Mouse (Mus musculus): ENCODE results near the gene Tfip11. TPM values are rescaled to one million over a fixed set of nuclear protein-coding genes. Genes with fewer than 3 reads are reported as not detected.

Tfip11 gene
- polyA plus RNA-seq, 1 experiment from 2014 or later: 19.8 TPM

DNA sequence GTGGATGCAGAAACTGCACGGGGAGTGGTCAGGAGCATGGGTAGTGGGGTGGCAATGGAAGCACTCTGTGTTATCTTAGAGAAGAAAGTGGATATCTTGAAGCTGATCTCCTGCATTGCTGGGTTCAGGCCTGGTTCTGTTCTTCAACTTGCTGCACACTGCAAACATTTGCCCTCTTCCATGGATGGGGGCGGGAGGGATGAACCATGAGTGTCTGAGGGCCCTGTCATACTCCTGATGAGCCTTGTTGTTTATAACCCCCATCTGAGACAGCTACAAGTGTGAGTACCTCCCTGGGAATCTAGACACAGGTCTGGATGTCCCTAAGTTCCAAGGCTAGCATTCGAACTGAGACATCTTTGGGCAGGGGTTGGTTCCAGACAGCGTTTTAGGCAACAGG, 4.8 kb upstream of the Tfip11 start:
- H3K9me3 ChIP-seq (replicated peaks; ENCODE audit: low read length): no peaks in the 10 kb centered on the region
- H3K36me3 ChIP-seq (ENCODE audit: insufficient read depth, low read length): no peaks in the 10 kb centered on the region
- DNase-seq (ENCODE audit: low spot score) (no peak), ATAC-seq (replicated peaks; ENCODE audit: low FRiP score, low read depth) (no peak)
- no peak overlapping the region for H3K27ac ChIP-seq
- no peak for TF ChIP-seq CTCF (IDR thresholded peaks at IDR 0.05; ENCODE audit: low read depth)
- 0 out of 2 replicates have a peak, but pooled peaks cover 9% of the 10 kb centered on the region for H3K4me1 ChIP-seq (replicated peaks; ENCODE audit: insufficient read depth, low read length)
- no peak overlapping the region for H3K4me3 ChIP-seq (replicated peaks; ENCODE audit: low read depth, low read length)
- no peak overlapping the region for H3K9ac ChIP-seq (ENCODE audit: low read depth, low read length)
- 74% methylated on average over 4 of the region's 4 CpGs for WGBS
- no peaks in the 10 kb centered on the region for H3K27me3 ChIP-seq (ENCODE audit: insufficient read depth, low read length)
- no peak overlapping the region for H3K4me2 ChIP-seq (ENCODE audit: low read length)

DNA sequence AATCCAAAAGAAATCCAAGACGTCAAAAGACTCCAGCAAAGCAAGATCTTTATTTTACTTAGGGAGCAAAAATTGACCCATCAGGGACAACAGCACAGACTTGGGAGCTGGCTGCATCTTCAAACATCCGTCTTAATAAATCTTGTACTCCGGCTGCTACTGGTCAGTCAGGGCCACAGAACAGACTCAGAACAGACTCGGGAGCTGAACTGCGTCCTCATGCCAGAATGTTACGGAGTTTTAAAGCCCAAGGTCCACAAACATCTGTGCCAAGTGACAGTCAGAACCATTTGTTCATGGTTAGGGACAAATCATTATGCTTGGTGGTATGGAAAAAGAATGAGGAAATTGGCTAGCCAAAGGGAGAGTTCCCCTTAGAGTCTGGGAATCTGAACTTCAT, 2.9 kb upstream of the Tfip11 start:
- ATAC-seq (replicated peaks; ENCODE audit: low FRiP score, low read depth): no peak

DNA sequence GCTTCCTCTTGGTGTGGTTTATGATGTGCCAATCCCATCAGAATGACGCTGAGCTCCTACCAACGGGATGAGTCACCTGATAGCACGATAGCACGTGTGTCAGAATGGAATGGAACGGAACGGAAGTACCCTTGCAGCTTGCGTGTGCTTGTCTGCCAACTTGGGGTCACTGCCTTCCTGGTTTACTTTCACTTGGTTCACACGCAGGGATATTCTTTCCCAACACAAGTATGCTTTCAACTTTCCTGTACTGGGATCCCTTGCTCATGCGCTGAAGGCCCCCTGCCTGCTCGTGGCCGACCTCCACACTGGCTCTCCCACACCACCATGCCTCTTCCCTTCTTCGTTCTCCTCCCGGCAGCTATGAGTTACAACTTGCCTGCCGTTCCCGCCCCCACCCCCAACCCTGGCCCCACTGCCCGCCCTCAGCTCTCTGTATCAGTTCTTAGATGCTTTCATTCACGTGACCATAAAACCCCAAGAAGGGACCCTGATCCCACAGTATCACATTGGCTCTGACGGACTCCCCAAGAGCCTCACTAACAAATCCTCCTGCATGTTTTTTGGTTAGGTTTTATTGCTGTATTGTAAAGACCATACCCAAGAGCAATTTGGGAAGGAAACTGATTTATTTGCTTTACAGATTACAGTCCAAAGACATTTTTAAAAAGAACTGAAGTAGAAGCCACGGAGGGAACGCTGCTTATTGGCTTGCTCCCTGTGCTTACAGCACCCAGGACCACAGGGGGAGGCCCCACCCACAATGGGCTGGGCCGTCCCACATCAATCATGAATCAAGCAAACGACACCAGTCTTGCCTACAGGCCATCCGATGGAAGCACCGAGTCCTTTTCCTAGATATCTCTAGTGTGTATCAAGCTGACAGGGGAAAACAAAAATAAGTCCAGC, 1.3 kb upstream of the Tfip11 start:
- ATAC-seq (replicated peaks; ENCODE audit: low FRiP score, low read depth) (peak; percentile 65), DNase-seq (ENCODE audit: low spot score) (peak; percentile 85)
- H3K9me3 ChIP-seq (replicated peaks; ENCODE audit: low read length): no peaks in the 10 kb centered on the region
- H3K4me3 ChIP-seq (replicated peaks; ENCODE audit: low read depth, low read length): peak overlapping the region; percentile 4; the same call in 1 of the 2 replicates
- peaks cover 10% of the 10 kb centered on the region for H3K36me3 ChIP-seq (ENCODE audit: insufficient read depth, low read length)
- peak overlapping the region; percentile 81 for H3K27ac ChIP-seq
- H3K4me2 ChIP-seq (ENCODE audit: low read length): peak overlapping the region; percentile 79
- no peaks in the 10 kb centered on the region for H3K27me3 ChIP-seq (ENCODE audit: insufficient read depth, low read length)
- no peak overlapping the region for H3K9ac ChIP-seq (ENCODE audit: low read depth, low read length)
- peaks cover 10% of the 10 kb centered on the region; the same call in 1 of the 2 replicates for H3K4me1 ChIP-seq (replicated peaks; ENCODE audit: insufficient read depth, low read length)
- WGBS: 14% methylated on average over 24 of the region's 24 CpGs
- no peak for TF ChIP-seq CTCF (IDR thresholded peaks at IDR 0.05; ENCODE audit: low read depth)

More for the DNA sequence above, 2.9 kb upstream of the Tfip11 start:
- Histone ChIP-seq H3K36me3 (ENCODE audit: insufficient read depth, low read length) (no peaks in the 10 kb centered on the region; the same call in 1 of the 2 replicates), H3K27ac (no peak overlapping the region), H3K4me2 (ENCODE audit: low read length) (no peak overlapping the region), H3K4me1 (replicated peaks; ENCODE audit: insufficient read depth, low read length) (peaks cover 10% of the 10 kb centered on the region; the same call in 1 of the 2 replicates), H3K4me3 (replicated peaks; ENCODE audit: low read depth, low read length) (no peak overlapping the region), H3K9ac (ENCODE audit: low read depth, low read length) (no peak overlapping the region), H3K27me3 (ENCODE audit: insufficient read depth, low read length) (no peaks in the 10 kb centered on the region), H3K9me3 (replicated peaks; ENCODE audit: low read length) (no peaks in the 10 kb centered on the region)
- no peak for TF ChIP-seq CTCF (IDR thresholded peaks at IDR 0.05; ENCODE audit: low read depth)
- DNase-seq (ENCODE audit: low spot score): no peak
- WGBS: 85% methylated on average over 6 of the region's 6 CpGs

DNA sequence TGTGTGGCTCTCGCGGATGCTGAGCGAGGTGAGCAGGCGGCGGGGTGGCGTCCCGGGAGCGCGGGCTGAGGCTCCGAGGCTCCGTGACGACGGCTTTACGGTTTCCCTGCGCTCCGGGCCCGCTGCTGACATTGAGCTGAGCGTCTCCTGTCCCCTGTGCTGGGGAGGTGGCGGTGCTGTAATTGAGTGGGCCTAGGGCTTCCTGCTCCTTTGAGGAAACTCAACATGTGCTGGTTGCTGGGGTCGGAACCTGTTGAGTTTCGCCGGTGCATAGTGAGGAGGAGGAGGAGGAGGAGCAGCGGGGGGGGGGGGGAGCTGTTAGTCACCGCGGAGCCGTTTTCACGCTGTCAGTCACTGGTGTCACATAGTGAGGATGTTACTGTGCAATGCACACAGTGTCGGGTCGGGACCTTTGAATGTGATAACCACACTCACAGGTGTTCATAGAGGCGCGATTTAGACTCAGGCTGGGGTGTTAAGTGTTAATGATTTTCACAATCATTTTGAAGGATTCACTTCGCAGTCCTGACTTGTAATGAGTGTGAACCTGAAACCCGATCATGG, 370 bp downstream of the Tfip11 start:
- ATAC-seq (replicated peaks; ENCODE audit: low FRiP score, low read depth) (peak; percentile 2; the same call in 1 of the 2 replicates), DNase-seq (ENCODE audit: low spot score) (no peak)
- no peaks in the 10 kb centered on the region for H3K27me3 ChIP-seq (ENCODE audit: insufficient read depth, low read length)
- H3K9ac ChIP-seq (ENCODE audit: low read depth, low read length): peak overlapping the region; percentile 80
- H3K4me1 ChIP-seq (replicated peaks; ENCODE audit: insufficient read depth, low read length): peaks cover 10% of the 10 kb centered on the region; the same call in 1 of the 2 replicates
- peaks cover 26% of the 10 kb centered on the region for H3K36me3 ChIP-seq (ENCODE audit: insufficient read depth, low read length)
- 2% methylated on average over 32 of the region's 33 CpGs for whole genome bisulfite sequencing
- H3K4me2 ChIP-seq (ENCODE audit: low read length): peak overlapping the region; percentile 79
- H3K4me3 ChIP-seq (replicated peaks; ENCODE audit: low read depth, low read length): peak overlapping the region; percentile 99
- TF ChIP-seq CTCF (IDR thresholded peaks at IDR 0.05; ENCODE audit: low read depth): no peak
- no peaks in the 10 kb centered on the region for H3K9me3 ChIP-seq (replicated peaks; ENCODE audit: low read length)
- peak overlapping the region; percentile 37; the same call in 1 of the 2 replicates for H3K27ac ChIP-seq

DNA sequence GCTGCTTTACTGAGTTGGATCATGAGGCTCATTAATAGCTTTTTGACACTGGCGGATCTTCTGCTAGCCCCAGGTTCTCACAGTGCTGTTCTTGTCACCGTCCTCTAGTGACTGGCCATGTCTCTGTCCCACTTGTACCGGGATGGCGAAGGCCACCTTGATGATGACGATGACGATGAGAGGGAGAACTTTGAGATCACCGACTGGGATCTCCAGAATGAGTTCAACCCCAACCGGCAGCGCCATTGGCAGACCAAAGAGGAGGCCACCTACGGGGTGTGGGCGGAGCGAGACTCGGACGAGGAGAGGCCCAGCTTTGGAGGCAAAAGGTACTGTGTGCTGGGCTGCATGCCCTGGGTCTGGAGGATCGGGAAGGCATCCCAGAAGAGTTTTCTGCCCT, 1.7 kb downstream of the Tfip11 start:
- WGBS: 90% methylated on average over 15 of the region's 15 CpGs
- H3K9ac ChIP-seq (ENCODE audit: low read depth, low read length): no peak overlapping the region
- DNase-seq (ENCODE audit: low spot score) (no peak), ATAC-seq (replicated peaks; ENCODE audit: low FRiP score, low read depth) (no peak)
- no peak overlapping the region for H3K4me2 ChIP-seq (ENCODE audit: low read length)
- no peak overlapping the region for H3K27ac ChIP-seq
- H3K9me3 ChIP-seq (replicated peaks; ENCODE audit: low read length): no peaks in the 10 kb centered on the region
- H3K4me1 ChIP-seq (replicated peaks; ENCODE audit: insufficient read depth, low read length): peaks cover 10% of the 10 kb centered on the region; the same call in 1 of the 2 replicates
- H3K36me3 ChIP-seq (ENCODE audit: insufficient read depth, low read length): peaks cover 38% of the 10 kb centered on the region
- TF ChIP-seq CTCF (IDR thresholded peaks at IDR 0.05; ENCODE audit: low read depth): no peak
- H3K4me3 ChIP-seq (replicated peaks; ENCODE audit: low read depth, low read length): no peak overlapping the region
- H3K27me3 ChIP-seq (ENCODE audit: insufficient read depth, low read length): no peaks in the 10 kb centered on the region

DNA sequence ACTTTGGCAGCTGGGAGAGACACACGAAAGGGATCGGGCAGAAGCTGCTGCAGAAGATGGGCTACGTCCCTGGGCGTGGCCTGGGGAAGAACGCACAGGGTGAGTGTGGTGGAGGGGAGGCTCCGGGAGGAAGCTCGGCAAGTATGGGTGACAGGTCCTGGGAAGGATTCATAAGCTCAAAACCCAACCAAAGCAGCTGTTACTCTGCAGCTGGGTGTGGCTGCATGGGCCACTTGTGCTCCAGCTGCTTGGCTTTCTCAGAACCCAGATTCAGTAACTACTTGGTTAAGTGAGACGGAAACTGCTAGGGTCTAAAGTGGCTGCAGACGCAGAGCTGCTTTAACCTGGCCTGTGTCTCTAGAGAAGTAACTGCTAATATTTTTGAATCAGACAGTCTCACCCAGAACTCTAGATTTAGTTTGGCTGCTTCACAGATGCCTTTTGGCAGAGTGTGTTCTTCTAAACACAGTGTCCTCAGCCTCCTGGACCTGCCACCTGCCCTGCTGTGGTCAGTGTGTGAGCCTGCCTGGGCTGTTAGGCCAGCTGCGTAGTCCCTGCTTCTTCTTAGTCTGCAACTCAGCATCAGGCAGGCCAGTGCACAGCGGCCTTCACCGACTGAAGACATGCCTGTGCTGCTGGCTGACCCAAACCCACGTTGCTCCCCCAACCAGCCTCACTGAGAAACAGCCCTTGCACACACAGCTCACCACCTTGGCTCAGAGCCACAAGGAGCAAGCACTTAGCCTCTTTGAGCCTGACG, 3.8 kb downstream of the Tfip11 start:
- 93% methylated on average over 14 of the region's 14 CpGs for WGBS
- no peaks in the 10 kb centered on the region for H3K9me3 ChIP-seq (replicated peaks; ENCODE audit: low read length)
- H3K36me3 ChIP-seq (ENCODE audit: insufficient read depth, low read length): peaks cover 60% of the 10 kb centered on the region
- H3K4me3 ChIP-seq (replicated peaks; ENCODE audit: low read depth, low read length): no peak overlapping the region
- TF ChIP-seq CTCF (IDR thresholded peaks at IDR 0.05; ENCODE audit: low read depth): no peak
- no peak overlapping the region for H3K4me2 ChIP-seq (ENCODE audit: low read length)
- no peak overlapping the region for H3K27ac ChIP-seq
- DNase-seq (ENCODE audit: low spot score) (no peak), ATAC-seq (replicated peaks; ENCODE audit: low FRiP score, low read depth) (no peak)
- no peak overlapping the region for H3K9ac ChIP-seq (ENCODE audit: low read depth, low read length)
- H3K27me3 ChIP-seq (ENCODE audit: insufficient read depth, low read length): no peaks in the 10 kb centered on the region
- H3K4me1 ChIP-seq (replicated peaks; ENCODE audit: insufficient read depth, low read length): peaks cover 6% of the 10 kb centered on the region; the same call in 1 of the 2 replicates
